Mouse (Mus musculus): ENCODE results near the gene Usb1. TPM values are rescaled to one million over a fixed set of nuclear protein-coding genes. Genes with fewer than 3 reads are reported as not detected.
A peak's percentile ranks its signal among the peaks of the same experiment; 100 is the strongest.

Usb1 gene
- total and polyA plus RNA-seq, 2 experiments = 6.7 to 20.0 TPM

DNA sequence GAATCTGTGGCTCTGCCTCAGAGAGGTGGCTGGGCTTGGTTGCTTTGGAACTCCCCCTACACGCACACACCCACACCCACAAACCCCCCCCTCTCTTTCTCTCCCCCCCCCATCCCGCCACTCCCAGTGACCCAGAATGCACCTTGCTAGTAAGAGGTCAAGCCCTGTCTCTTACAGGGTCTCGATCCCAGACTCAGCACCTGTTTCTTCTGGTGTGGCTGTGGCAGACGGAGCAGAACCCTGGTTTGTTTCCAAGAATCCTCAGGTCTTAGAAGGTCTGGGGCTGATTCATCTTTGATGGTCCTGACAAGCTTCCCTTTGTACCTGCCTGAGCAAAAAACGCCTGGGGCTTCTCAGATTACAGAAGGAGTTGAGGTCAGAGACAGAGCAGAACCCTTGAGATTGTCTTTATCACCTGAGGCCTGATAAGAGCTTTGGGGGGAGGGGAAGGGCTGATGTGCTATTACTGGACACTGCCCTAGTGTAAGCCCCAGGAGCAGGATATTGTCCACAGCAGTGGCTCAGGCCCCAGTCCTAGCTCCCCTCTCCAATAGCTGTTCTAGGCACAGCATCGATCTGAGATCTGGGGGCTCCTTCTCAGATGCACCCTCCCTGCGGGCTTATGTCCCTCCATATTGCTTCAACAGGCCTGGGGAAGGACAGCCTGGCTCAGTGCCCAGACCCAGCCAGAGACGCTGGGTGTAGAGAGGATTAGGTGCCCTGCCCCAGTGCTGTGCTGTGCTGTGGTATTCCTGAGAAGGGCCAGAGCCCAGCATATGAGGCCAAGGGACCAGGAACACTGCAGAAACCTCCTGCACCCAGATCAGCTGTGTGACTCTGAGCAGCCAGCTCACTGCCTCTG, 26.7 kb downstream of the Usb1 start:
- peaks cover 34% of the 10 kb centered on the region for H3K4me1 ChIP-seq (ENCODE audit: control insufficient read depth, insufficient read depth, low read length)
- no peaks in the 10 kb centered on the region for H3K36me3 ChIP-seq (ENCODE audit: control insufficient read depth, insufficient read depth, low read length)
- no peak overlapping the region for H3K4me3 ChIP-seq (ENCODE audit: insufficient read depth, low read depth, low read length)
- peaks cover 26% of the 10 kb centered on the region; the same call in 1 of the 2 replicates for H3K79me2 ChIP-seq (ENCODE audit: control insufficient read depth, insufficient read depth, low read length)
- peak; percentile 32 for DNase-seq (ENCODE audit: extremely low read depth, low read depth, low spot score)
- H3K27ac ChIP-seq (replicated peaks; ENCODE audit: insufficient read depth, low read depth, low read length) = no peak overlapping the region
- WGBS = 49% methylated on average over 7 of the region's 8 CpGs
- TF ChIP-seq CTCF (IDR thresholded peaks at IDR 0.05; ENCODE audit: low read depth, low read length) (no peak), POLR2A (IDR thresholded peaks at IDR 0.05; ENCODE audit: extremely low read depth, insufficient read depth, low read length) (no peak)
- no peak overlapping the region for H3K9ac ChIP-seq (ENCODE audit: low read depth, low read length)
- no peaks in the 10 kb centered on the region for H3K27me3 ChIP-seq (ENCODE audit: control insufficient read depth, insufficient read depth, low read length)

GRCm38 (mm10) chr8:95360181-95361015, 28.3 kb downstream of the Usb1 start:
- peak overlapping the region; percentile 66 for H3K9ac ChIP-seq (ENCODE audit: low read depth, low read length)
- peak; percentile 91 for DNase-seq (ENCODE audit: extremely low read depth, low read depth, low spot score)
- H3K36me3 ChIP-seq (ENCODE audit: control insufficient read depth, insufficient read depth, low read length) = no peaks in the 10 kb centered on the region
- TF ChIP-seq POLR2A (IDR thresholded peaks at IDR 0.05; ENCODE audit: extremely low read depth, insufficient read depth, low read length) = no peak
- TF ChIP-seq CTCF (IDR thresholded peaks at IDR 0.05; ENCODE audit: low read depth, low read length) = no peak
- WGBS = 16% methylated on average over 7 of the region's 7 CpGs
- peaks cover 34% of the 10 kb centered on the region for H3K4me1 ChIP-seq (ENCODE audit: control insufficient read depth, insufficient read depth, low read length)
- H3K27ac ChIP-seq (replicated peaks; ENCODE audit: insufficient read depth, low read depth, low read length) = peak overlapping the region; percentile 95
- H3K79me2 ChIP-seq (ENCODE audit: control insufficient read depth, insufficient read depth, low read length) = peaks cover 16% of the 10 kb centered on the region; the same call in 1 of the 2 replicates
- no peaks in the 10 kb centered on the region for H3K27me3 ChIP-seq (ENCODE audit: control insufficient read depth, insufficient read depth, low read length)
- peak overlapping the region; percentile 46; the same call in 1 of the 2 replicates for H3K4me3 ChIP-seq (ENCODE audit: insufficient read depth, low read depth, low read length)

- Histone ChIP-seq H3K4me3 (ENCODE audit: insufficient read depth, low read depth, low read length) (peak overlapping the region; percentile 46; the same call in 1 of the 2 replicates), H3K27me3 (ENCODE audit: control insufficient read depth, insufficient read depth, low read length) (no peaks in the 10 kb centered on the region), H3K9ac (ENCODE audit: low read depth, low read length) (peak overlapping the region; percentile 66), H3K36me3 (ENCODE audit: control insufficient read depth, insufficient read depth, low read length) (no peaks in the 10 kb centered on the region), H3K79me2 (ENCODE audit: control insufficient read depth, insufficient read depth, low read length) (peaks cover 13% of the 10 kb centered on the region; the same call in 1 of the 2 replicates), H3K27ac (replicated peaks; ENCODE audit: insufficient read depth, low read depth, low read length) (peak overlapping the region; percentile 95), H3K4me1 (ENCODE audit: control insufficient read depth, insufficient read depth, low read length) (peaks cover 34% of the 10 kb centered on the region)
- no peak for DNase-seq (ENCODE audit: extremely low read depth, low read depth, low spot score)
- TF ChIP-seq POLR2A (IDR thresholded peaks at IDR 0.05; ENCODE audit: extremely low read depth, insufficient read depth, low read length) = no peak
- TF ChIP-seq CTCF (IDR thresholded peaks at IDR 0.05; ENCODE audit: low read depth, low read length) = no peak
- 56% methylated on average over 3 of the region's 3 CpGs for WGBS
These were observed 28.9 kb downstream of the Usb1 start for GRCm38 (mm10) chr8:95361016-95361341.

DNA sequence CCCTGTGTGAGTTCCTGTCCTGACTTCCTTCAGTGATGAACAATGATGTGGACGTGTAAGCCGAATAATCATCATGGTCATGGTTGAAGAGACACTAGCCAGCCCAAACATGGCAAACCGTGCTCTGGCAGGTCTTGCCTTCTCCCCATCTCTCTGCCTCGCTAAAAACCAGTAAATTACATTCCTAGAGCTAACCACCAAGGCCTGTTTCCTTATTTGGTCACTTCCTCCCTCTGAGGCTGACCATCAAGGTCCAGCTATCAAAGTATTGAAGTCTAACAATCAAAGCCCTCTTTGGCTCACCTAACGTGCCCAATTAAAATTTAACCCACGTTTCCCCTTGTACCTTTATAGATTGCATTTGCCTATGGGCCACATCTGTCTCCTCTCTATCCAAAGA, 30.2 kb downstream of the Usb1 start:
- H3K27me3 ChIP-seq (ENCODE audit: control insufficient read depth, insufficient read depth, low read length) = no peaks in the 10 kb centered on the region
- H3K27ac ChIP-seq (replicated peaks; ENCODE audit: insufficient read depth, low read depth, low read length) = no peak overlapping the region
- peaks cover 13% of the 10 kb centered on the region; the same call in 1 of the 2 replicates for H3K79me2 ChIP-seq (ENCODE audit: control insufficient read depth, insufficient read depth, low read length)
- TF ChIP-seq CTCF (IDR thresholded peaks at IDR 0.05; ENCODE audit: low read depth, low read length) (no peak), POLR2A (IDR thresholded peaks at IDR 0.05; ENCODE audit: extremely low read depth, insufficient read depth, low read length) (no peak)
- peaks cover 36% of the 10 kb centered on the region for H3K4me1 ChIP-seq (ENCODE audit: control insufficient read depth, insufficient read depth, low read length)
- H3K36me3 ChIP-seq (ENCODE audit: control insufficient read depth, insufficient read depth, low read length) = no peaks in the 10 kb centered on the region
- no peak overlapping the region for H3K9ac ChIP-seq (ENCODE audit: low read depth, low read length)
- no peak overlapping the region for H3K4me3 ChIP-seq (ENCODE audit: insufficient read depth, low read depth, low read length)
- 49% methylated on average over 6 of the region's 6 CpGs for WGBS
- DNase-seq (ENCODE audit: extremely low read depth, low read depth, low spot score) = peak; percentile 66

DNA sequence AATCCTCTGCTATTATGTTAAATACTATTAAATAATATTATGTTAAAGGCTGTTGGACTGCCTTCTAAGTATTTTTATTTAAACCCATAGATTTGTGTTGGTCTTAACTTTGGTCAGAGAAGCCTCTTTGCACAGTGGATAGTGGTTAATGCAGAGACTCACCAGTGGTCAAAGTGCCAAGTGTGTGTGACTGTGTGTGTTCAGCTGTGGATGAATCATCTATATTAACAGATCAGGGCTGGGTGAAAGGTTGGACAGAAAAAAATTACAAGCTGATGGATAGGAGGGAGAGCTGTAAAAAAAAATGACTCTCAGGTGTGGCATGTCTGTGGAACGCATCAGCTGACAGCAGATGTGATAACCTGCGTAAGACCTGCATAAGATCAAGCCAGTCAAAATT, 31.8 kb downstream of the Usb1 start:
- peaks cover 13% of the 10 kb centered on the region; the same call in 1 of the 2 replicates for H3K79me2 ChIP-seq (ENCODE audit: control insufficient read depth, insufficient read depth, low read length)
- no peak overlapping the region for H3K9ac ChIP-seq (ENCODE audit: low read depth, low read length)
- H3K4me3 ChIP-seq (ENCODE audit: insufficient read depth, low read depth, low read length) = no peak overlapping the region
- no peaks in the 10 kb centered on the region for H3K36me3 ChIP-seq (ENCODE audit: control insufficient read depth, insufficient read depth, low read length)
- no peaks in the 10 kb centered on the region for H3K27me3 ChIP-seq (ENCODE audit: control insufficient read depth, insufficient read depth, low read length)
- H3K4me1 ChIP-seq (ENCODE audit: control insufficient read depth, insufficient read depth, low read length) = peaks cover 35% of the 10 kb centered on the region
- no peak for DNase-seq (ENCODE audit: extremely low read depth, low read depth, low spot score)
- 96% methylated on average over 2 of the region's 2 CpGs for WGBS
- H3K27ac ChIP-seq (replicated peaks; ENCODE audit: insufficient read depth, low read depth, low read length) = no peak overlapping the region
- TF ChIP-seq CTCF (IDR thresholded peaks at IDR 0.05; ENCODE audit: low read depth, low read length) = no peak
- TF ChIP-seq POLR2A (IDR thresholded peaks at IDR 0.05; ENCODE audit: extremely low read depth, insufficient read depth, low read length) = no peak
